Mouse (Mus musculus) erythroid progenitor cell, adult 5-6 weeks (primary cell): ENCODE results near the gene Ccdc7a. TPM values are rescaled to one million over a fixed set of nuclear protein-coding genes. Genes with fewer than 3 reads are reported as not detected.
A peak's percentile ranks its signal among the peaks of the same experiment; 100 is the strongest.

Experiments used
- ATAC-seq: replicated peaks from 2 replicates; pipeline ENCODE4 v1.8.0; 2016; ENCODE audit warnings: moderate number of reproducible peaks, mild to moderate bottlenecking, moderate TSS enrichment, inconsistent platforms; ENCODE audit not compliant: poor library complexity, low FRiP score, severe bottlenecking
- total RNA-seq, 2 experiments: library from RNA; stranded (forward) in 1 of 2; stranded (reverse) in 1 of 2; fragments of 150-400 nt in 1 of 2; fragments of 186-747, 209-891 nt in 1 of 2; gene quantifications; 2 replicates each; pipeline versions ENCODE4 v1.2.3 to v1.2.4; 2015 to 2017; ENCODE audit warnings: low replicate concordance in 2 of 2

The Ccdc7a gene
- total RNA-seq, 2 experiments from 2014 or later = not detected

DNA sequence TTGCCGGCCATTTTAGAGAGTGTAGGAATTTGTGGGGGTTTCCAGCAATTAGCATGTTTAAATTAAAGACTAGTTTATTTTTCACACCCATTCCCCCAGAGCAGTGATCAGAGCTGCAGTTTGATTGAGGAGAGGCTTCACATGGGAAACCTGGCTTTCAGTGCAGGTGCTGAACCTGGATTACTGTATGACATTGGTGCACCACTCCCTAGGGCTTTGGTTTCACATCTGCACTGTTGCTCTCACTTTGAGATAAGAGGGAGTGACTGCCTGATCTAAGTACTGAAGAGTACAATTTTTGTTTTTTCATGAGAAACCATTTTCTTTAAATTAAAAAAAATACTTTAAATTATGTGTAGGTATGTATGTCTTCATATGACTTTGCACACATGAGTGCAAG lies 375.3 kb downstream of the Ccdc7a start:
- ATAC-seq = peak; percentile 23; the same call in 1 of the 2 replicates

DNA sequence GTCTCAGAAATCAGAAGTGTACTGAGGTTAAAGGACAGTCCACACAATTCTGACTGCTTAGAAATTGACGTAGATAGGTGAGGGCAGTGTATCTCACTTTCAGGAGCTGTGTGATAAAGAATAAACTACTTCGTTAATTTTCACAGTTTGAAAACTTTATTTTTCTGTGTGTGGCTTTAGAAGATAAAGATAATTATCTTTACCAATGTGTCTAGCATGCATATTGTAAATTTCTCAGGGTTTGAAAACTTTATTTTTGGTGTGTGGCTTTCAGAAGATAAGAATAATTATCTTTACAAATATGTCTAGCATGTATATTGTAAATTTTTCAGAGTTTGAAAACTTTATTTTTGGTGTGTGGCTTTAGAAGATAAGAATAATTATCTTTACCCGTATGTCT lies 376.6 kb downstream of the Ccdc7a start:
- ATAC-seq = no peak

DNA sequence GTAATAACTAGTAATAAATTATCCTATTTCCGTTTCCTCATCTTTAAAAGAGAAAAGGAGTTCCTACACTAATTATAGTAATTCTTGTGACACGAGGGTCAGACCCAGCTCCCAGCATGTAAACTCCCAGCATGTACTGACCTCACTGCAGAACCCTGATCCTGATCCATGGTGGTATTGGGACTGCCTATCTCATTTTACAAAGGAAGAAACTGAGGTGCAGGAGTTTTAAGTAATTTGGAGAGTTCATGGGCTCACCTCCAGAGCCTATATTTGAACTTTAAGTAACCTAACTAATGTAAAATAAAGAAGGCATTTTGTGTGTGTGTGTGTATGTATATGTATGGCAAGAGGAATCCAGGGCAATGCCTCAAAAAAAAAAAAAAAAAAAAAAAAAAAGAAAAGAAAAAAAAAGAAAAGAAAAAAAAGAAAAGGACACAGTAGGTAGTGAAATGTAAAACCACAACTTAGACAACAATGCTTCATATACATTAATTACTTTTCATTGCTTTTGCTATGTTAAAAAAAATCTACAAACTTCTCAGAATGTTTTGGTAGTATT lies 378.8 kb downstream of the Ccdc7a start:
- no peak for ATAC-seq

DNA sequence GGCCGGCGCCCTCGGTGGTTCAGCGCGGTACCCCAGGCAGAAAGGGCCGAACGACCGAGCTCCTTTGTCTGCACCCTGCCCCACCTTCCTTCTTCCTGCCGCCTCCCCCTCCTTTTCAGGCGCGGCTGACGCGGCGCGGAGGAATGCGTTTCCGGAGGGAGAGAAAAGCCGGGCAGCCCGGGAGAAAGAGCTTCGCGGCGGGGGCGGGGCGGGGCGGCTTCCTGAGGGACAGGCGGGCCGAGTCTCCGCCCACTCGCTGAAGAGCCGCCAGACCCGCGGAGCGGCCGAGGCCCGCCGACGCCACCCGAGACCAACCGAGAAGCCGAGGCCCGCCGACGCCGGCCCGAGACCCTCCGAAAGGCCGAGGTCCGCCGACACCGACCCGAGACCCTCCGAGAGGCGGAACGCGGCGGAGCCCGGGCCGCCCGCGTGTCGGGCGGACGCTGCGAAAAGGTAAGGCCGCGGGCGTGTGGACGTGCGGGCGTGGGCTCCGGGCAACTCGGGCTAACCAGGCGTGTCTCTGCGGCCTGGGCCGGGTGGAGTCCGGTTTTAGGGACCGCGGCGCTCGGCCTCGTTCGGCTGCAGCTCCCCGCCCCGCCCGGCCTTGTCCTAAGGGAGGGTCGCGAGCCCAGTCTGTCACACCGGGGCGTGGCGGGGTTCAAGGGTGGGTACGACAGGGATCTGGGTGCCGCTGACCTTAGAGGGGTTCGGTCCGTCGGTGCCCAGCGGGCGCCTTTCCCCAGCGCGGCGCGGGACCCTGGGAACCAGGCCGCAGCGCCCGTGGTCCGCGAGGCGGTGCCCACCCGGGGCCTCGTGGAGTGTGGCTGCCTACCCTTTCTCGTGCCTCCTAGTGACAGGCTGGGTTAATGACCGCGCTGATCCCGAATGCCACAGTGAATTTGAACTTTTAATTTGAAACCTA lies 379.5 kb downstream of the Ccdc7a start, which contains the start of gene Itgb1:
Itgb1 (plus strand) TSS at position 148 of the 922 bp plus-strand sequence.
- ATAC-seq = peak; percentile 77

DNA sequence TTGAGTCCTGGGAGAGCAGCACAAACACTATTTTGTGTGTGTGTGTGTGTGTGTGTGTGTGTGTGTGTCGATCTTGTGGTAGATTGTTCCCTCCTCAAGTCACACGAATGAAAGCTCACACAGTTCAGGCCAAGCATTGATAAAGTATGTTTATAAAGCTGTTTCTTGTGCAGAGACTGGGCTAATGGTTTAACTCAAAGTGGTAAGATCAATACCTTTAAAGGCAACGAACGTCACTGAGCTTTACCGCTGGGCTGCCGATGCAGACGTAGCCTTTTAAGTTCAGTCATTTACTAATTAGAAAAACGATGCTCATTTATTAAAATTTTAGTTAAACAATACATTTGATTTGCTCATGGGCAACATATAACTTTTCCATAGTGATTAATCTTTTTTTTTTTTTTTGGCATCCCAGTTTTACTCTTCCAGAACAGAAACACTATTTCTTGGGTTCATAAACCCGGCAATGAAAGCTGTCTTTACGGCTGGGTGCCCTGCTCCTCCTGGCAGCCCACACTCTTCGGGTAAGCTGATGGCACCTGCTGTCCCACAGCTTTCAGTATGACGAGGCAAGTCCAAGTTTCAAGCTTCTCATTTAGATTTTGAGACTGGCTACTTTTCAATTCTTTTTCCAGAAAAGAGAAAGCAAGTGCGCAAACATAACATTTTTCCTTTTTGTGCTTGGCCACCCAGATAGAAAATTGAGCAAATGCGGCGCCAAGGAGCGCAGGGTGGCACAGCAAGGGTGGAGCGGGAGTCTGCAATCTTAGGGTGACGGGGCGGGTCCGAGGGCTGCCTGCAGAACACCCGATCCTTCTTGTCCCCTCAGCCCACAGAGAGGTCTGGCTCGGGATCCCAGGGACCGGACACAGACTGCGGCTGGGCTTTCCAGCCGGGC lies 380.5 kb downstream of the Ccdc7a start:
- peak; percentile 78 for ATAC-seq

Other genes starting within 250 kb of the Ccdc7a start
- gene Ccdc7b, start 1.6 kb upstream of the Ccdc7a start, total RNA-seq (2015; ENCODE audit: low replicate concordance) = not detected in 2 replicates
- gene Ccdc7b, start 1.6 kb upstream of the Ccdc7a start, total RNA-seq (2017; ENCODE audit: low replicate concordance) = not detected in 2 replicates
- gene Gm10999, start 66.1 kb upstream of the Ccdc7a start, total RNA-seq (2015; ENCODE audit: low replicate concordance) = not detected in 2 replicates
- not detected in 2 replicates for gene Gm10999, start 66.1 kb upstream of the Ccdc7a start, total RNA-seq (2017; ENCODE audit: low replicate concordance)
- gene 2610044O15Rik8, start 168.9 kb upstream of the Ccdc7a start, total RNA-seq (2015; ENCODE audit: low replicate concordance) = 2.9 and 4.2 TPM in 2 replicates
- gene 2610044O15Rik8, start 168.9 kb upstream of the Ccdc7a start, total RNA-seq (2017; ENCODE audit: low replicate concordance) = 0.68 and 3.7 TPM in 2 replicates